Mouse (Mus musculus) liver, embryonic 14.5 days (tissue): ENCODE results near the gene Tecr. TPM values are rescaled to one million over a fixed set of nuclear protein-coding genes. Genes with fewer than 3 reads are reported as not detected.

ENCODE experiments used
- ATAC-seq: fragments of 200-750 bp; cut with Nextera tagmentation; 2 replicates; pipeline ENCODE4 v1.8.0; 2017; ENCODE audit warnings: moderate number of reproducible peaks, mild to moderate bottlenecking, moderate library complexity; ENCODE audit not compliant: insufficient read depth
- DNase-seq, 3 experiments: peaks; one replicate each; pipeline ENCODE4 v3.0.0-alpha.2; 2012 to 2013; ENCODE audit warnings: low read depth in 3 of 3, low spot score in 3 of 3
- H3K27ac ChIP-seq: fragments of 300-500 bp; sonication (generic); 2 replicates; pipeline ENCODE4 v1.5.1; 2014; ENCODE audit warnings: moderate library complexity, mild to moderate bottlenecking, control low read depth, inconsistent platforms
- H3K27me3 ChIP-seq: fragments of 300-500 bp; sonication (generic); 2 replicates; pipeline ENCODE4 v1.6.1; 2014; ENCODE audit warnings: mild to moderate bottlenecking, low read length, moderate library complexity; ENCODE audit not compliant: control insufficient read depth, insufficient read depth
- H3K36me3 ChIP-seq: fragments of 300-500 bp; sonication (generic); replicated peaks from 2 replicates; pipeline ENCODE4 v1.6.1; 2014; ENCODE audit warnings: low read depth; ENCODE audit not compliant: control insufficient read depth, insufficient read depth
- H3K4me1 ChIP-seq, 2 experiments: fragments of 200-500 bp in 1 of 2; fragments of 300-500 bp in 1 of 2; sonication (generic) in 1 of 2; replicated peaks; 2 replicates each; pipeline ENCODE4 v1.6.1; 2012 to 2014; ENCODE audit warnings: antibody characterized with exemption in 1 of 2, inconsistent platforms in 1 of 2, low read length in 1 of 2; ENCODE audit not compliant: control insufficient read depth in 2 of 2, insufficient read depth in 2 of 2
- H3K4me2 ChIP-seq: fragments of 300-500 bp; sonication (generic); 2 replicates; pipeline ENCODE4 v1.6.1; 2014; ENCODE audit warnings: low read depth, mild to moderate bottlenecking, control low read depth, moderate library complexity
- H3K4me3 ChIP-seq, 2 experiments: fragments of 200-500 bp in 1 of 2; fragments of 300-500 bp in 1 of 2; sonication (generic) in 1 of 2; 2 replicates each; pipeline ENCODE4 v1.5.1; 2012 to 2014; ENCODE audit warnings: low read depth in 2 of 2, low read length in 2 of 2, mild to moderate bottlenecking in 2 of 2, control low read depth in 1 of 2, inconsistent platforms in 1 of 2, moderate library complexity in 1 of 2; ENCODE audit not compliant: insufficient read depth in 1 of 2
- H3K9ac ChIP-seq: fragments of 300-500 bp; sonication (generic); replicated peaks from 2 replicates; pipeline ENCODE4 v1.6.1; 2014; ENCODE audit warnings: mild to moderate bottlenecking, control low read depth, moderate library complexity
- H3K9me3 ChIP-seq: fragments of 300-500 bp; sonication (generic); 2 replicates; pipeline ENCODE4 v1.6.1; 2016; ENCODE audit warnings: low read length, mixed read lengths; ENCODE audit not compliant: control insufficient read depth
- CTCF ChIP-seq: IDR thresholded peaks from 2 replicates; pipeline ENCODE4 v1.5.1; 2016; ENCODE audit warnings: antibody characterized with exemption, low read depth, control low read depth
- EP300 ChIP-seq: IDR thresholded peaks from 2 replicates; pipeline ENCODE4 v1.6.1; 2016; ENCODE audit warnings: antibody characterized with exemption, low read depth
- WGBS: fragments of 180-500 bp; shearing (Covaris S2); extraction: QIAGEN DNeasy Blood & Tissue Kit; methylation state at CpG from one replicate; pipeline ENCODE4 v1.1.7; 2014; ENCODE audit not compliant: insufficient replicate concordance; 5-methylcytosine and 5-hydroxymethylcytosine counted together
- polyA plus RNA-seq, 2 experiments: library from polyadenylated mRNA; depleted of rRNA in 1 of 2; stranded (reverse) in 1 of 2; unstranded in 1 of 2; fragments of >200 nt; fragmentation: Nextera tagmentation in 1 of 2; extraction: Ambion mirVana in 1 of 2; gene quantifications; 2 replicates each; pipeline versions ENCODE4 v1.2.1 to v1.2.3; 2012 to 2014

Gene Tecr
- polyA plus RNA-seq, 2 experiments, result 176 to 294 TPM

- WGBS, result 64% methylated on average over 10 of the region's 10 CpGs
Observed at GRCm38 (mm10) chr8:83609547-83610180, 1.9 kb upstream of the Tecr start.

GRCm38 (mm10) chr8:83609086-83609485 lies 1.3 kb upstream of the Tecr start:
- Histone ChIP-seq H3K36me3 (peaks cover 46% of the 10 kb centered on the region), H3K27me3 (no peaks in the 10 kb centered on the region), H3K9ac (peak overlapping the region; percentile 92), H3K9me3 (no peaks in the 10 kb centered on the region), H3K4me1 (peaks cover 13 to 19% of the 10 kb centered on the region in 2 experiments), H3K4me2 (peak overlapping the region; percentile 92), H3K4me3 (peak overlapping the region; percentile 88 to 99), H3K27ac (peak overlapping the region; percentile 94)
- no peak for ATAC-seq
- WGBS, result 15% methylated on average over 9 of the region's 9 CpGs
- DNase-seq, result no peak
- TF ChIP-seq CTCF (no peak), EP300 (no peak)

More at GRCm38 (mm10) chr8:83609547-83610180, 1.9 kb upstream of the Tecr start:
- Histone ChIP-seq H3K4me1 (peaks cover 13 to 19% of the 10 kb centered on the region in 2 experiments), H3K27me3 (no peaks in the 10 kb centered on the region), H3K4me3 (peak overlapping the region; percentile 88 to 99), H3K9me3 (no peaks in the 10 kb centered on the region), H3K27ac (no peak overlapping the region), H3K4me2 (peak overlapping the region; percentile 92), H3K36me3 (peaks cover 48% of the 10 kb centered on the region), H3K9ac (peak overlapping the region; percentile 92)
- no peak for ATAC-seq
- DNase-seq, result no peak
- no peak for TF ChIP-seq CTCF
- TF ChIP-seq EP300, result no peak

GRCm38 (mm10) chr8:83608398-83608829 lies 643 bp upstream of the Tecr start:
- peak overlapping the region; percentile 94 for H3K27ac ChIP-seq
- H3K9me3 ChIP-seq, result no peaks in the 10 kb centered on the region
- TF ChIP-seq CTCF (peak; percentile 49), EP300 (no peak)
- ATAC-seq (peak; percentile 75), DNase-seq (peak in 2 of 3 experiments; percentile 71 to 76)
- no peaks in the 10 kb centered on the region for H3K27me3 ChIP-seq
- H3K4me3 ChIP-seq, result peak overlapping the region; percentile 88 to 99
- WGBS, result under 1% methylated on average over 51 of the region's 51 CpGs
- H3K9ac ChIP-seq, result peak overlapping the region; percentile 92
- H3K4me2 ChIP-seq, result peak overlapping the region; percentile 92
- peaks cover 40% of the 10 kb centered on the region for H3K36me3 ChIP-seq
- peaks cover 13 to 19% of the 10 kb centered on the region in 2 experiments for H3K4me1 ChIP-seq

- ATAC-seq, result no peak
- H3K4me1 ChIP-seq, result peaks cover 47 to 57% of the 10 kb centered on the region in 2 experiments
- H3K27ac ChIP-seq, result peak overlapping the region; percentile 85
- H3K27me3 ChIP-seq, result no peaks in the 10 kb centered on the region
- no peak overlapping the region for H3K4me3 ChIP-seq
- no peaks in the 10 kb centered on the region for H3K36me3 ChIP-seq
- H3K4me2 ChIP-seq, result no peak overlapping the region
- TF ChIP-seq EP300 (no peak), CTCF (no peak)
- no peak for DNase-seq
- H3K9me3 ChIP-seq, result no peaks in the 10 kb centered on the region
- no peak overlapping the region; the same call in 1 of the 2 replicates for H3K9ac ChIP-seq
- WGBS, result 75% methylated on average over 2 of the region's 2 CpGs
Observed at GRCm38 (mm10) chr8:83602650-83603029, 5.1 kb downstream of the Tecr start.

- DNase-seq (no peak), ATAC-seq (peak; percentile 56)
- TF ChIP-seq CTCF (no peak), EP300 (no peak)
- Histone ChIP-seq H3K4me1 (peaks cover 40 to 52% of the 10 kb centered on the region in 2 experiments), H3K36me3 (no peaks in the 10 kb centered on the region), H3K4me3 (peak overlapping the region; percentile 6 to 7; a peak in 3 of 4 replicates), H3K4me2 (peak overlapping the region; percentile 65), H3K27me3 (no peaks in the 10 kb centered on the region), H3K9ac (peak overlapping the region; percentile 61), H3K9me3 (no peaks in the 10 kb centered on the region), H3K27ac (peak overlapping the region; percentile 97)
Observed at GRCm38 (mm10) chr8:83599814-83600213, 8.0 kb downstream of the Tecr start.
